Mouse (Mus musculus) kidney, adult 2 months (tissue): ENCODE data around the gene Kifc3. TPM values are rescaled to one million over a fixed set of nuclear protein-coding genes. Genes with fewer than 3 reads are reported as not detected.

Experiments
- DNase-seq: peaks from one replicate; pipeline ENCODE4 v3.0.0; 2021
- H3K27ac ChIP-seq: fragments of 200-500 bp; 2 replicates; pipeline ENCODE4 v1.5.1; 2012; ENCODE audit warnings: low read depth, low read length, control low read depth, inconsistent platforms; ENCODE audit not compliant: insufficient read depth
- H3K27me3 ChIP-seq: fragments of 200-500 bp; replicated peaks from 2 replicates; pipeline ENCODE4 v1.6.1; 2012; ENCODE audit warnings: mild to moderate bottlenecking, moderate library complexity, low read length, inconsistent platforms; ENCODE audit not compliant: control insufficient read depth, insufficient read depth
- H3K36me3 ChIP-seq: fragments of 200-500 bp; 2 replicates; pipeline ENCODE4 v1.6.1; 2012; ENCODE audit warnings: mild to moderate bottlenecking, moderate library complexity, low read length, inconsistent platforms; ENCODE audit not compliant: control insufficient read depth, insufficient read depth
- H3K4me1 ChIP-seq: fragments of 200-500 bp; 2 replicates; pipeline ENCODE4 v1.6.1; 2011; ENCODE audit warnings: low read length; ENCODE audit not compliant: control insufficient read depth, insufficient read depth
- H3K4me3 ChIP-seq: fragments of 200-500 bp; 2 replicates; pipeline ENCODE4 v1.5.1; 2011; ENCODE audit warnings: mild to moderate bottlenecking, low read depth, low read length, control low read depth; ENCODE audit not compliant: insufficient read depth
- CTCF ChIP-seq: fragments of 200-500 bp; conservative IDR thresholded peaks from 2 replicates; pipeline ENCODE4 v1.5.1; 2011; ENCODE audit warnings: low read depth, mild to moderate bottlenecking, control low read depth, low read length, moderate library complexity, mixed read lengths; ENCODE audit not compliant: insufficient read depth, insufficient read length
- POLR2A ChIP-seq: fragments of 200-500 bp; IDR thresholded peaks from one replicate; pipeline ENCODE4 v1.6.1; 2011; ENCODE audit warnings: low read depth, low read length, control low read depth
- WGBS: fragments of 180-500 bp; shearing (Covaris S2); methylation state at CpG from one replicate; pipeline ENCODE4 v1.1.7; 2018; 5-methylcytosine and 5-hydroxymethylcytosine counted together
- polyA plus RNA-seq: library from polyadenylated mRNA; depleted of rRNA; stranded (reverse); fragments of >200 nt; gene quantifications from 2 replicates; pipeline ENCODE4 v1.2.3, GENCODE M21; 2012

Kifc3 gene
- polyA plus RNA-seq, 1 experiment, result 92.3 TPM

DNA sequence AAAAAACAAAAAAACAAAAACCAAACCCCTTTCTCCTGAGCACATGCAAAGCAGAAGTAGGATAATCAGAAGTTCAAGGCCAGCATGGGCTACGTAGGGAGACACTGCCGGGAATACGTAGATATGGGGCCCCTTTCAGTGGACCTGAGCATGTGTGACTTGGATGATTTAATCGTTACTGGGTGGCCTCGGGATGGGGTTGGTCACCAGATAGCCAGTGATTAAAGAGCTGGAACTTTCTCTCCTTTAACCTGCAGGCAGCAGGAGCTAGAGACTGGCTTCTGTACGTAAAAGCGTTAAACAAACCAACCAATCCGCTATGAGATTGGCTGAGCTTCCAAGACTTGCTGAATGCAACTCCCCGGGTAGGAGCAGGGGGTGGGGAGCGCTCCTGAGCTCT, 17.5 kb downstream of the Kifc3 start:
- H3K4me1 ChIP-seq, result no peaks in the 10 kb centered on the region
- no peaks in the 10 kb centered on the region for H3K36me3 ChIP-seq
- 73% methylated on average over 10 of the region's 10 CpGs for WGBS
- H3K27ac ChIP-seq, result no peak overlapping the region
- H3K4me3 ChIP-seq, result no peak overlapping the region
- DNase-seq, result no peak
- TF ChIP-seq POLR2A, result no peak
- TF ChIP-seq CTCF, result no peak
- no peaks in the 10 kb centered on the region for H3K27me3 ChIP-seq

DNA sequence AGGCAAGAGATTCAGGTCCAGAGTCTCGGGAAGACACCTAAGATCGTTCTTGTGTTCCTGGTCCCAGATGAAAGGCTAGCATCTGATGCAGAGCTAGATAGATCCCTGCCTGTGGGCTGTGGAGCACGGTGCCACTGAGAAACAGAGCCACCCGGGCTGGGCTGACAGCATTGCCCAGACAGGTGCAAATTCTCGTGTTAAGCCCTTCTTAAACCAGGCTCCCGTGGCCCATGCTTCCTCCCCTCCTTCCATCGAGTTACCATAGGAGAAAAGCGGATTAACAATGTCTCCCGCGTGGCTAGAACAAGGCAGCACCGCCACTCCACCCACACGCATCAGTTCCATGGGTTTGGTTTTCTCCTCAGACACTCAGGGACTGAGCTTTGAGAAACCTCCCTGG, 18.4 kb downstream of the Kifc3 start:
- H3K36me3 ChIP-seq, result no peaks in the 10 kb centered on the region
- no peak overlapping the region for H3K4me3 ChIP-seq
- WGBS, result 86% methylated on average over 12 of the region's 12 CpGs
- H3K4me1 ChIP-seq, result no peaks in the 10 kb centered on the region
- H3K27me3 ChIP-seq, result no peaks in the 10 kb centered on the region
- no peak for TF ChIP-seq POLR2A
- no peak for TF ChIP-seq CTCF
- H3K27ac ChIP-seq, result no peak overlapping the region
- no peak for DNase-seq

DNA sequence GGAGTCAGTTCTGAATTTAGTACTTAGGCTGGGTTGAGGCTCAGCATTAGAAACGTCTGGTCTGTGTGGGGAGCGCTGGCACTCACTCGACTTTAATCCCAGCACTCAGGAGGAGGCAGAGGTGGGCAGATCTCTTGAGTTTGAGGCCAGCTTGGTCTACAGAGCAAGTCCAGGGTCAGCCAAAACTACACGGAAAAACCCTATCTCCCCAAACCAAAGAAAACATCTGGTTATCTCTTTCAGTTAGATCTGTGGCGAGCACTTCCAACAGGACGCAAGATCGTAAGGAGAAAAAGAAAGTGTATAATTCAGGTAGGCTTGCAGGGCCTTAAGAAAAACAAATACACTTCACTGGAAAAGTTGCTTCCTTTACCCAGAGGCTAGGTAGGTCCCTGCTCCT, 20.8 kb downstream of the Kifc3 start:
- no peak overlapping the region for H3K4me3 ChIP-seq
- no peak overlapping the region for H3K27ac ChIP-seq
- TF ChIP-seq CTCF, result no peak
- TF ChIP-seq POLR2A, result no peak
- DNase-seq, result no peak
- no peaks in the 10 kb centered on the region for H3K27me3 ChIP-seq
- H3K36me3 ChIP-seq, result no peaks in the 10 kb centered on the region
- WGBS, result 78% methylated on average over 7 of the region's 7 CpGs
- H3K4me1 ChIP-seq, result peaks cover 4% of the 10 kb centered on the region

DNA sequence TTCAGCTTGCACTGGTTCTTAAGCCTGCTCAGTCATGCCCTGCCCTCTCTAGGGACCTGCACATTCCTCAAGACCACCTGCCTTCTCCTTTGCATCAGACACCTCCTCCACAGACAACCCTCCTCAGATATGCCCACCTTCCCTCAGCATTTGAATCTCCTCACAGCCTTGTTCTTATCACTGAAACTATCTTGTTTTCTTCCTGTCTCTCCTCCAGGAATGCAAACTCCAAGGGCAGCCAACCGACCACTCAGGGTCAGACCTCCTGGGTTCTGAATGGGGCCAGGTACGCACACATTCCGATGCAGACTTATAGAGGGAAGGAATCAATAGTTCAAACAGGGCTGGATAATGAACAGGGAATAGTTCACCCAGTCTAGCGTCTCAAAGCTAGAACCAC, 24.4 kb downstream of the Kifc3 start:
- DNase-seq, result no peak
- 55% methylated on average over 4 of the region's 4 CpGs for WGBS
- no peaks in the 10 kb centered on the region for H3K36me3 ChIP-seq
- no peak overlapping the region for H3K4me3 ChIP-seq
- H3K27ac ChIP-seq, result no peak overlapping the region
- TF ChIP-seq POLR2A, result no peak
- no peak for TF ChIP-seq CTCF
- peaks cover 9% of the 10 kb centered on the region for H3K4me1 ChIP-seq
- H3K27me3 ChIP-seq, result no peaks in the 10 kb centered on the region

DNA sequence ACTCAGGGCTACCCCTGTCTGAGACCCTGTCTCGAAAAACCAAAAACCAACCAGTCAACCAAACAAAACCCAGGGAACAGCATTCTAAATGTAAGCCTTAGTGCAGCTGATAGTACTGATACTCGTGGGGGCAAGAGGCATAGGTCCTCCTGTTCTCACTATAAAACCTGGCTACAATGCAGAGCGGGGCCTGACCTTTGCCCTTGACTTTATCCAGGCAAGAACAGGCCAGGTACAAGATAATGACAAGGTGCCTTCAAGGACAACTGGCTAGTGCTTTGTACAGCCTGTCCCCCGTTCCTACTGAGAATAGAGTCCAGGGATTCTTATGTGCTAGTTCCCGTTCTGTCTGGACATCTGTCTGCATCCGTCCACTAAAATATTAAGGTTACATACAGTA, 25.6 kb downstream of the Kifc3 start:
- Histone ChIP-seq H3K27me3 (no peaks in the 10 kb centered on the region), H3K36me3 (no peaks in the 10 kb centered on the region), H3K4me3 (no peak overlapping the region), H3K4me1 (peaks cover 13% of the 10 kb centered on the region), H3K27ac (no peak overlapping the region)
- DNase-seq, result no peak
- WGBS, result 75% methylated on average over 6 of the region's 6 CpGs
- TF ChIP-seq CTCF (no peak), POLR2A (no peak)

DNA sequence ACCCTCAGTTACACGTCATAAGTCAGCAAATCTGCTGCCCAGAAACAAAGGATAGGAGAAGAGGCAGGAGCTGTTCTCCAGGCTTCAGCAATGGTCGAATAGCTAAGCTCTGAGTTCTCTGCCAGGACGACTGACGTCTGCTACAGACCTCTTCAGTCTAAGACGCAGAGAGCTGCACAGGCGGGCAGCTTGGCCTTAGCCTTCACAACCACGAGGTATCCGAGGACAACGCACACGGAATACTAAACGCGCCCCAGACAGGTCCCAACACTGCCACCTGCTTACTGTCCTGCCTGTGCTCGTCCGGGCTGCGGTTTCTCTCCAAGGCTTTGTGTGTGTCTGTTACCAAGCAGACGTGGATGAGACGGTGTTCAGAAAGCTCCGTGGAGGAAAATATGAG, 26.8 kb downstream of the Kifc3 start:
- no peak overlapping the region for H3K4me3 ChIP-seq
- no peaks in the 10 kb centered on the region for H3K36me3 ChIP-seq
- TF ChIP-seq CTCF (no peak), POLR2A (no peak)
- no peak overlapping the region for H3K27ac ChIP-seq
- WGBS, result 76% methylated on average over 18 of the region's 18 CpGs
- H3K27me3 ChIP-seq, result no peaks in the 10 kb centered on the region
- no peak for DNase-seq
- peaks cover 13% of the 10 kb centered on the region for H3K4me1 ChIP-seq

DNA sequence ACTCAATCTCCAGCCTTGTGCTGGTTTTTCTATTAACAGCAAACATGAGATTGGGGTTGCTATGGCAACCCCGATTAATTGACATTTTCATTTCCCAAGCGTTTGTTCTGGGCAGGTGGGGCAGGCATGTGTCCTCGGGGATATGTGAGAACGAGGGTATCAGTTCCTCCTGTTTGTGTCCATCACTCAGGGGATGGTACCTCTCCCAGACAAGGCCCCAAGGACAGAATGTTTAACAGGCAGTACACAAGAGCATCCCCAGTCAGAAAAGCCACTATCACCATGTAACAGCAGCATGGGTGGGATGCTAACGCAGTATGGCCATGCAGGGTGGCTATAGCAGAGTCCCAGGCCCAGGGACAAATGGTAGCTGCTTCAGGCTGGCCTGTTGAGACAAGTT, 27.3 kb downstream of the Kifc3 start:
- no peak overlapping the region for H3K27ac ChIP-seq
- TF ChIP-seq CTCF, result no peak
- no peak for TF ChIP-seq POLR2A
- no peak for DNase-seq
- 72% methylated on average over 5 of the region's 5 CpGs for WGBS
- no peaks in the 10 kb centered on the region for H3K36me3 ChIP-seq
- H3K4me3 ChIP-seq, result no peak overlapping the region
- H3K27me3 ChIP-seq, result no peaks in the 10 kb centered on the region
- H3K4me1 ChIP-seq, result peaks cover 13% of the 10 kb centered on the region

DNA sequence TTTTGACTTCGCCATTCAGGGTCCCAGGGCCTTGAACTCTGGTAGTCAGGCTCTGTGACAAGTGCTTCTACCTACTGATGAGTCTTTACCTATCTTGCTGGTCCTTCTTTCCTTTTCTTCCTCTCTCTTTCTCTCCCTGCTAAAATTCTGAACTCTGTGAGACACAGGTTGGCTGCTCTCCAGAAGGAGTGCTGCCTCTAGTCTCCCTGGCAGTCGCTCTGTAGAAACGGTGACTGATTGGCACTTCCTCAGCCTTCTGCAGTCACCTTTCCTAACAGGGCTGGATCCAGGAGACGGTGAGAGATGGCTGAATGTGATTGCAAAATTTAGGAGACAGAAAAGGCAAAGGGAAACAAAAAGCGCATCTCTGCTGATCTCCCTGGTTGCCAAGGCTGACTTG, 30.2 kb downstream of the Kifc3 start:
- Histone ChIP-seq H3K27me3 (no peaks in the 10 kb centered on the region), H3K4me3 (no peak overlapping the region), H3K27ac (no peak overlapping the region), H3K4me1 (peaks cover 9% of the 10 kb centered on the region), H3K36me3 (no peaks in the 10 kb centered on the region)
- no peak for TF ChIP-seq POLR2A
- no peak for TF ChIP-seq CTCF
- peak; percentile 75 for DNase-seq
- WGBS, result 43% methylated on average over 5 of the region's 5 CpGs
